Mouse (Mus musculus) kidney, postnatal 10 days (tissue): ENCODE data around the gene Gm20521.

ENCODE experiments used
- DNase-seq: peaks from one replicate; pipeline ENCODE4 v3.0.0; 2021; ENCODE audit warnings: mixed read lengths

The Gm20521 gene

DNA sequence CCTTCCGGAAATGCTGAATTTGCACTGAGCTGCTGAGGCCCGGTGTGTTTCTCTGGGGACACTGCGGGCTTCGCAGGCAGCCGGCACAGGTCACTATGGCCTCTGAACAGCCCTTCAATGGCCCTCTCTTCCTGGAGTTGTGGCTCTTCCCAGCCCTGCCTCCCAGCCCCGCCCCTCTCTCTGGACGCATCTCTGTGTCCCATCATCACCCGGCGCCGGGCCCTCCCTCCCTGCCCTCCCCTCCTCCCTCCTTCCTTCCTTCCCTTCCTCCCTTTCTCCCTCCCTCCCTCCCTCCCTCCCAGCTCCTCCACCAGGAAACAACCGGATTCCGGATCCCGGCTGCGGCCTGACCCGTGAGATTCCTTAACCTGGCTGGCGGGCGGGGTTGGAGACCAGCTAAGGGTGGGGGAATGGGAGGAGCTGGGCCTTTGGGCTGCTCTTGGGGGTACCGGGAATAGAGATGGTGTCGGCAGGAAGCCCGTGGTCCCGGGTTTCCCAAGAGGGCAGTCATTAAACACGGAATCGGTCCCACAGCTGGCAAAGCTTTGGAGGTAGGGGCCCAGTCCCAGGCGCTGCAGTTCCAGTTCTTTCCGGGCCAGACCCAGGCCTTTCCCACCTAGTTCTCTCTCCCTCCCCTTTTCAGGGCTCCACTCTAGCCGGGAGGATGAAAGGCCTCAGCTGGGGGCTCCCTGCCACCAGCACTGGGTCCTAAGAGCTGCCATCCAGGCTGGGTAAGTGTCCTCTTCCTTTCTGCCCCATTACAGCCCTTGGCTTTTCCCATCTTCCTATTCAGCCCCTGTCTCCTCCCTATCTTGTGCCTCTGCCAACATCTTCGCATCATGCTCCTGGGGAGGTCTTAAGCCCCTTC is at the start of gene Gm20521, which contains the start of gene Bcl2l2:
Gm20521 (plus strand) TSS at position 288 of the 868 bp plus-strand sequence.
Bcl2l2 (plus strand) TSS at position 224 of the 868 bp plus-strand sequence.
- peak; percentile 96 for DNase-seq

DNA sequence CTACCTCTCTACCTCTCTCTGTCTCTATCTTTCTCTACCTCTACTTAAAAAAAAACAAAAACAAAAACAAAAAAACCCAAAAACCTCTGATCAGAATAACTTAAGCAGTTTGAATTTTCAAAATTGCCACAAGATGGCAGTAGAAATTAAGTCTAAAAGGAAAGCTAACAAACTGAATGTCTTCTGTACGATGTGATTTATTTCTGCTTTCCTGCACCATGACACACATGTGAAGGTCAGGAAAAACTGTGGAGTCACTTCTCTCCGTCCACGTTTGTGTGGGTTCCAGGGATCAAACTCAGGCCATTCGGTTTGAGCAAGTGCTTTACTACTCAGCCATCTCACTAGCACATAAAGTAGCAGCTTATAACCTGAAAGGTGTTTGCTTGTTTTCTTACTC is 39.8 kb upstream of the Gm20521 start:
- DNase-seq, result peak; percentile 18

GRCm38 (mm10) chr14:54855726-54856125 is 27.5 kb upstream of the Gm20521 start:
- no peak for DNase-seq

GRCm38 (mm10) chr14:54856703-54857102 is 26.5 kb upstream of the Gm20521 start:
- no peak for DNase-seq

GRCm38 (mm10) chr14:54857891-54858290 is 25.4 kb upstream of the Gm20521 start:
- DNase-seq, result no peak

DNA sequence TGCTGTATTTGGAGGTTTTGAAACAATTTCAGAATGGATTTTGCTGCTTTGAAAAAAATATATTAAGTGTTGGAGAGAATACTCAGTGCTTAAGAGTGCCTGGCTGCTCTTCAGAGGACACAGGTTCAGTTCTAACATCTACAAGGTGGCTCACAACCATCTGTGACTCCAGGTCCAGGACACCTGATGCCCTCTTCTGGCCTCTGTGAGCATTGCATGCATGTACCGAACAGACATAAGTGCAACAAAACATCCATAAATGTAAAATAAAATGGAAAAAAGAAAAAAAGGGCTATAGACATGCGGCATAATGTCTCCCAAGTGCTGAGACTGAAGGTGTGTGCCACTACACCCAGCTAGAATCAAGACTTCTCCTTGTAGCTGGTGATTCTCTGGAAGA is 22.7 kb upstream of the Gm20521 start:
- DNase-seq, result peak; percentile 80

- DNase-seq, result peak; percentile 97
Measured at GRCm38 (mm10) chr14:54863501-54864312, 19.5 kb upstream of the Gm20521 start.

GRCm38 (mm10) chr14:54864313-54865036 is 18.8 kb upstream of the Gm20521 start:
- no peak for DNase-seq

DNA sequence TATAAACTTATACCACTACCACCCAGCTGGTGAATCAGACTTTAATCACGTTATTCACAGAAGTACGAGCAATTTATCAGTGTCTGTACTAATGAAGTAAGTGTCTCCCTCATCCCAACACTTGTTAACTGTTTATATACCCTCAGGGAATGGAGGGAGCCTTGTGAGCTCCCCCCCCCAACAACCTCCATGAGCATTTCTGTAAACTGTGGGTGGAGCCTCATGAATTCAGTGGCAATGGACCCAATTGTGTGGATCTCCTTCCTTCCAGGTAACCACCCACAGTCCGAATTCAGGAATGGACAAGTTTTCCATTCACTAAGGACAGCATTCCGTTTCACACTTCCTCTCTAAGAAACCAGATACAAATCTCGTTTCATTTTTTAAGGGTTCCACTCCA is 17.6 kb upstream of the Gm20521 start:
- DNase-seq, result no peak

GRCm38 (mm10) chr14:54866268-54866667 is 17.0 kb upstream of the Gm20521 start:
- no peak for DNase-seq

GRCm38 (mm10) chr14:54866936-54867335 is 16.3 kb upstream of the Gm20521 start:
- DNase-seq, result no peak

DNA sequence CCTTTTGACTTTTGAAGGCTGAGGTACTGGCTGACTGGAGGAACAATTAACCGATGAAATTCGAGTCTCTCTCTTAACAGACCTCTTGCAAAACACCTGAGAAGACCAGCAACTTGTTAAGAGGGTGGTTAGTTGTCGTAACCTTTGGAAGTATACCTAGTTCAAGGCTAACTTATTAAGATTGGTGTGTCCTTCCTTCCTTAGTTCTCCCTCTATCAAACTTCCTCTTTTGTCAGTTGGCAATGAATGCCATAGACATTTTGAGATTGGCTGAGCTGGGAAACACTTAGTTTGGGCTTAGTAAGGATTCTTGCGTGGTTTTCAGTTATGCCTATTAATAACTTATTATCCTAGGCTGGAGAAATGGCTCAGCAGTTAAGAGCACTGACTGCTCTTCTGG is 15.2 kb upstream of the Gm20521 start:
- DNase-seq, result no peak

- DNase-seq, result no peak
Measured at GRCm38 (mm10) chr14:54870861-54871260, 12.4 kb upstream of the Gm20521 start, which contains the start of gene Homez. TSS of gene Homez (minus strand) at chr14:54870961.

DNA sequence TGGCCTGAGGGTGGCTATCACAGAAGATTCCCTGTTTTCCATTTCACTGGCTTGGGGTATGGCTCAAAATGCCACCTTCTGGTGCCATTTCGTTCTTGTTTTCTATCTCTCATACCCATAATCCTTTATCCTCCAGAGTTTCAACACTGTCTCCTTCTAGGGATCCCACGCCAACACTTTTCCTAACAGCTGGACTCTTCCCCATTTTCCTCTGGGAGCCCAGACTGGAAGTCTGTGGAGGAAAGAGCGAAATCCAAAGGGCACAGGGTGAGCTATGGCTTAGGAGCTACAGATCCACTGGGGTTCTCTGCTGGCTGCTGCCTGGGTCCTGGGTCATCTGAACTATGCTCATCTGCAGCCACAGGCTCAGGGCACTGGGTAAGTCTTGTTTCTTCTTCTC is 9.1 kb upstream of the Gm20521 start:
- DNase-seq, result no peak

GRCm38 (mm10) chr14:54875844-54876538 is 7.2 kb upstream of the Gm20521 start:
- no peak for DNase-seq

- peak; percentile 93 for DNase-seq
Measured at GRCm38 (mm10) chr14:54876539-54877047, 6.6 kb upstream of the Gm20521 start.

DNA sequence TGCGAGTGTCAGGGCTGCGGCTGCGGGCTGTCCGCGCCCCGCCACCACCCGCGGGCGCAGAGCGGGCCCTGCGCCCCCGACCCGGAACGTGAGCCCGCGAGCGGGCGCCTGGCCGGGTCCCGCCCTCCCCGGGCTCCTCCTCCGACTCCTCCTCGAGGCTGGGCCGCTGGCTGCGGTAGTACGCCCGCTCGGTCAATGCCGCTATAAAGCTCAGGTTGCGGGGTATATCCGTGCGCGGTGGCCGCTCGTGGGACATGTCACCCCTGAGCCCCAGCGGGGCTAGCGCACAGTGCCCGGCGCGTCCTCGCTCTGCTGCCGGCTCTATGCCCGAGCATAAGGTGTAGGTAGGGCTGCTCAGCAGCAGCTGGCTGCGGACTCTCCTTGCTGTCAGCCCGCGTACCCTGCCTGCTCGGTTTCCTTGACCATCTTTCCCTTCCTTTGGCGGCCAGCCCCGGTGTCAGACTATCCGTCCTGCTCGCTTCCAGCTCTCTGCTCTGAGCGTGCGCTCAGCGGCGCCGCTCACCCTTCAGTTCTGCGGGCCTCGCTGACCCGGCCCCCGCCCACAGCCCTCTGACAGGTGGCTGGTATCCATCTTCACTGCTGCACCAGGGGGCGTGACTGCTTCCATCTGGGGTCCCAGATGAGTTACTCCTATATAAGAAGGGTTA is 6.1 kb upstream of the Gm20521 start, which contains the start of gene Ppp1r3e:
Ppp1r3e (minus strand) TSS at position 503 of the 668 bp plus-strand sequence.
- peak; percentile 82 for DNase-seq

GRCm38 (mm10) chr14:54884022-54884712 is 926 bp downstream of the Gm20521 start:
- peak; percentile 38 for DNase-seq

DNA sequence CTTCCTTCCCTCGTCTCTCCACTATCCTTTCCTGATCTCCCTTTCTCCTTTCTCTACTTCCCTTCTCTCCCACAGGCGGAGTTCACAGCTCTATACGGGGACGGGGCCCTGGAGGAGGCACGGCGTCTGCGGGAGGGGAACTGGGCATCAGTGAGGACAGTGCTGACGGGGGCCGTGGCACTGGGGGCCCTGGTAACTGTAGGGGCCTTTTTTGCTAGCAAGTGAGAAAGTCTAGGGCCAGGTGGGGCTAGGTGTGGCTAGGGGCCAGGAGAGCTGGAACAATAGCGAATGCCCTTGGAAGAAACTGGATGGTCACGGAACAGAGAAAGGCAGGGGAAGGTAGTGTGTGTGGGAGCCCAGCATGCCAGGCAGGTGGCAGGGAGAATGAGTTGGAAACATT is 2.1 kb downstream of the Gm20521 start:
- no peak for DNase-seq

DNA sequence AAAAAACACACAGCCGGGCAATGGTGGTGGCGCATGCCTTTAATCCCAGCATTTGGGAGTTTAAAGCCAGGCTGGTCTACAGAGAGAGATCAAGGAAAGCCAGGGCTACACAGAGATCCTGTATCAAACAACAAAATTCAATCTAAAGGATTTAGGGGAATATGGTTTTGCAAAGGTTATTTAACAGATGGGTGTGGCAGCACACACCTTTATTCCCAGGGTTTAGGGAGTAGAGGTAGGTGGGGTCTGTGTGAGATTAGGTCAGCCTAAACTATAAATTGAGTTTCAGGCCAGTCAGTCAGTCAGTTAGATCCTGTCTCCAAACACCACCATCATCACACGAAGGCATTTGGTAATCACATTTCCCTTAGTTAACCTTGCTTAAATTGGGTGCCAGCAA is 9.0 kb downstream of the Gm20521 start, which contains the start of gene Pabpn1:
Pabpn1 (plus strand) TSS at position 301 of the 400 bp plus-strand sequence.
- DNase-seq, result no peak
